Mouse (Mus musculus): ENCODE data around the gene Sh2d5. TPM values are rescaled to one million over a fixed set of nuclear protein-coding genes. Genes with fewer than 3 reads are reported as not detected.

The Sh2d5 gene
- 10 to 100 TPM; 27.6 to 31.0 TPM for total RNA-seq (2021)
- long read RNA-seq, experiment 1, transcript Sh2d5-202 (10 exons, 3,512 nt): major isoform, 8 of 22 reads
- long read RNA-seq, experiment 1, partial matches to known transcripts: 1 of 22 reads
- long read RNA-seq, experiment 1, other reads (novel, unspliced or antisense): 11 of 22 reads
- long read RNA-seq, experiment 2, transcript Sh2d5-202 (10 exons, 3,512 nt): major isoform, 5 of 20 reads
- long read RNA-seq, experiment 2, partial matches to known transcripts: 2 of 20 reads
- long read RNA-seq, experiment 2, other reads (novel, unspliced or antisense): 12 of 20 reads

DNA sequence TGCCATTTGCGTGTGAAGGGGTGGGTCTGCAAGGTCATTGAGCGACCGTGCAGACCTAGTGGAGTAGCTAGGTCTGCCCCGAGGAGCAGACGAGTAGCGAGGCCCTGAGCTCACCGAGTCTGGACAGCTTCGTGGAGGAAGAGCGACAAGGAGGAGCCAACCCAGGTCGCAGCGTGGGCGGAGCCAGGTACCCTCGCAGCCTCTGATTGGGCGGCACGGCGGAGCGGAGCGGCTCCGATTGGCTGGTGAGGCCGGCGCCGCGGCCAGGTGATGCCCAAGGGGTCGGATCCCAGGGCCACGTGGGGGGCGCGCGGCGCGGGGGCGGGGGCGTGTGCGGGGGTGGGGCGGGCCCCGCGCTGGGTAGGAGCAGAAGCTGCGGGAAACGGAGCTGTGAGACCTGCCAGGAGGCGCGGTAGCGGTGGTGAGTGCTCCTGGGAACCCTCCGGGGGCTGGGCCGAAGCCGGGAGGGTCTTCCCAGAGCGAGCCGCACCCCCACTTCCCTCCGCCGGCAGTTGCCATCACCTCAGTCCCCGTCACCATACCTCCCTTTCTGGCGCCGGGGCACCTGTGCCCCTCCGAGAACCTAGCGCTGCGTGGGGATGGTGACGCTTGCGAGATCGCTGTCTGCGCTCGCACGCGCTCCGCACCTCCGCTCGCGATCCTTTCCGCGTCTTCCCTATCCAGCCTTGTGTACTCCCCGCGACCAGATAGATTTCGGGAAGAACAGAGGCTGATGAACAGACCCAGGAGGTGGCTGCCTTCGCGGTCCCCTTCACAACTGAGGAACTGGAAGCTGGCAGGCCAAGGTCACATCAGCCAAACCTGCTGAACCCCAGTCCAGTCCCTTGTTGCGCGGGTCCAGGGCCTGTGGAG is at the start of gene Sh2d5, which contains the start of gene Kif17:
Sh2d5 (plus strand) TSS at position 316 of the 873 bp plus-strand sequence.
Kif17 (plus strand) TSS at position 348 of the 873 bp plus-strand sequence.
- peak; percentile 83 to 89 for DNase-seq (ENCODE audit: low spot score in 2 of 2)

GRCm38 (mm10) chr4:138200769-138201168 is 49.4 kb upstream of the Sh2d5 start:
- no peak for DNase-seq (ENCODE audit: low spot score in 2 of 2)

- no peak for DNase-seq (ENCODE audit: low spot score in 2 of 2)
Measured at GRCm38 (mm10) chr4:138201696-138202095, 48.5 kb upstream of the Sh2d5 start.

GRCm38 (mm10) chr4:138210116-138210515 is 40.1 kb upstream of the Sh2d5 start:
- no peak for DNase-seq (ENCODE audit: low spot score in 2 of 2)

DNA sequence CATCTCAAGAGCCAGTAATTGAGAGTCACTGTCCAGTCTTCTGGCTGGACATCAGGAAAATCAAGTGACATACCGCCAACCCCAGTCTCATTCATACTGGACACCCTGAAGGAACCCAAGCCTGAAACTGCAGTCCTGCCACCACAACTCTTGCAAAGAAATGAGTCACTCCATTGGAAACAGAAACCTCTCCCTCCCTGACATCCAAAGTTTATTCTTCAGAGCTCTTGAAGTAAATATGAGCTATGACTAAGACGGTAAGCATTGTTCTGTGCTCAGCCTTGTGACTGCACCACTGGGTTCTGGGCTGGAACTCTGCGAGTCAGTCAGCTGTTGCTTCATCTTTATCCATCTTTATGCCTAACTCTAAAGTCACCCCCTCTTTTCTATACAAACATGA is 36.3 kb upstream of the Sh2d5 start:
- no peak for DNase-seq (ENCODE audit: low spot score in 2 of 2)

DNA sequence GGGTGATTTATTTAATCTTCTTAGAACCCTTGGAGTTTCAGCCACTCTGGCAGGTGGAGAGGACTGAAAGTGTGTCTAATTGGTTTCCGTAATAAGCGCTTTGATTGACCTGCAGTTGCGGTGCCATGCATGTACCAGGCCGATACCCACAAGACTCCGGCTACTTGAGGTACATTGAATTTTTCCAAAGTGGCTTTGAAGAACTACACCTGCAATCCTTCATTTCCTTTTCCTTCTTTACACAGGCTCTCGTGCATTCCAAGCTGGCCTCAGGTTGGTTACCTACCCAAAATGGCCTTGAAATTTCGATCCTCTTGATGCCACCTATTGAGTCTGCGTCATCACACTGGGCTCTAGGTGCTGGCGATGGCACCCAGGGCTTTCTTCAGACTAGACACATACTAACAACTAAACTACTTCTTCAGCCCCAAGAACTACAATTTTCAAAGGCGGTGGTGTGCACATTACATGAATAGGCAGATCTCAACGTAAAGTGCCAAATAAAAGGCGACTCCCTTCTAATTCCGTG is 34.5 kb upstream of the Sh2d5 start:
- DNase-seq (ENCODE audit: low spot score in 2 of 2): no peak

- peak; percentile 75 to 76 for DNase-seq (ENCODE audit: low spot score in 2 of 2)
Measured at GRCm38 (mm10) chr4:138216200-138216890, 33.9 kb upstream of the Sh2d5 start, which contains the start of gene Hp1bp3. Hp1bp3 (plus strand) TSS chr4:138216296.

- peak; percentile 96 to 98 for DNase-seq (ENCODE audit: low spot score in 2 of 2)
Measured at GRCm38 (mm10) chr4:138216891-138217392, 33.3 kb upstream of the Sh2d5 start.

GRCm38 (mm10) chr4:138217441-138217840 is 32.8 kb upstream of the Sh2d5 start:
- DNase-seq (ENCODE audit: low spot score in 2 of 2): no peak

GRCm38 (mm10) chr4:138217951-138218685 is 32.1 kb upstream of the Sh2d5 start:
- no peak for DNase-seq (ENCODE audit: low spot score in 2 of 2)

- DNase-seq (ENCODE audit: low spot score in 2 of 2): no peak
Measured at GRCm38 (mm10) chr4:138219331-138219730, 30.9 kb upstream of the Sh2d5 start.

DNA sequence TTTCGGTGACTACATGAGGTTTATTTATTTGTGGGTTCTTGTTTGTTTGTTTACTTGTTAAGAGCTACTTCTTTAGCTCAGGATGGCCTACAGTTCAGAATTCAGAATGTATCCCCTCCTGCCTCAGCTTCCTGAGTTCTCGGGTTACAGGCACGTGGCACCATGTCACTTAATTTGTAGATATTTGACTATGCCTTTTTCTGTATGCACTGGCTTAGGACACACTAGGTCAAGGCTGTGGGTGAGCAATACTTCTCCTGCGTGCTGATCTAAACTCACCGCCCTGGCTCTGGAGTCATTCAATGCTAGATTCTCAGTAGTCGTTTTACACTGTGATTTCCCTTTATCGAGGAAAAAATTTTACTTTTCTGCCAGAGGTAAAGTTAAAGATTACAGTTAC is 29.4 kb upstream of the Sh2d5 start:
- no peak for DNase-seq (ENCODE audit: low spot score in 2 of 2)

DNA sequence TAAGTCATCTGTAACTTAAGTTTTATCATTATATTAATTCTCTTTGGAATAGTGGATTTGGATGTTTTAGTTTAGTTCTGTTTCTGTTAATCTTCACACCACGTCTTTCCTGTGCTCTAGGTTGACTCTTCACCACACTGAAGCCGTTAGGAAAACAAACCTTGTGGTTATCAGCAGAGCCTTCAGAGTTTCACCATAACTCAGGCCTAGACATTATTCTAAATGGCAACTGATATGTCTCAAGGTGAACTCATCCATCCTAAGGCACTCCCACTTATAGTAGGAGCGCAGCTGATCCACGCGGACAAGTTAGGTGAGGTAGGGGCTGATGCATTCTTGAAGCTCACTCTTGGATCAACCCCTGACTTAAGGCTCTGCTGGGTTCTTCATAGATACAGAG is 28.8 kb upstream of the Sh2d5 start:
- DNase-seq (ENCODE audit: low spot score in 2 of 2): no peak

DNA sequence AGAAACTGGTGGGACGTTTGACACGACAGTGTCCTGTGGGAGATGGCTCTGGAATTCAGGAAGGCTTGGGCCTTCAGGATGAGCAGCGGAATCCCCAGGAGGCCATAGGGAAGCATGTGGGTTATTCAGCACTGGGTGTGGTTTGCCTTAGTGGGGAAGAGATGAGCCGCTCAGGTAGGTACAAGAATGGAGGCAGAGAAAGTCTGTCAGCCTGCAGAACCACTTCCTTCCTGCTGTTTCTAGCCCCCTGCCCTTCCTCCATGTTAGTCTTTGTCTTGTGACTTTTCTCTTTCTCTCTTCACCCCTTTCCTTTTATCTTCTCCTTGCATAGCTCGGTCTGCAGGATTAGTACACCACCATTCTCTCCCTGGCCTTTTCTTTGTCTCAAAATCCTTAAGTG is 27.8 kb upstream of the Sh2d5 start:
- DNase-seq (ENCODE audit: low spot score in 2 of 2): no peak

DNA sequence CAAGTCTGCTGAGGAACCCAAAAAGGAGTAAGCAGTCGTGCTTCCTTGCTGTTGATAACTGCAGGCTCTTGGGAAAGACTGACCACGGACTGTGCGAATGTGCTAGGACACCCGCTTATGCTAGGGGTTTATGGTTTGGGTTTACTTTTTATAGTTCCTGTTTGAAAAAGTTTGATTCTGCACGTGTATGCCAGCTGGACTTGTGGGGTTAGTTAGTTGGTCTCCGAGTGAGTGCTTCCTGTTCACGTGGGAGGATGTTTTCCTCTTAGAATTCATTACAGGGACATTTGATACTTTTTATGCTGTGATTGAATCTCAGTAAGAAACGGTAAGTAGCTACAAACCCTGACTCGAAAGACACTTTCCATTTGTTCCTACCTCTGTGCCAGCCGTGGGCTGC is 26.6 kb upstream of the Sh2d5 start:
- no peak for DNase-seq (ENCODE audit: low spot score in 2 of 2)

- DNase-seq (ENCODE audit: low spot score in 2 of 2): peak; percentile 62 to 70
Measured at GRCm38 (mm10) chr4:138246756-138247665, 3.2 kb upstream of the Sh2d5 start.

GRCm38 (mm10) chr4:138251819-138252218 is 1.6 kb downstream of the Sh2d5 start:
- no peak for DNase-seq (ENCODE audit: low spot score in 2 of 2)

DNA sequence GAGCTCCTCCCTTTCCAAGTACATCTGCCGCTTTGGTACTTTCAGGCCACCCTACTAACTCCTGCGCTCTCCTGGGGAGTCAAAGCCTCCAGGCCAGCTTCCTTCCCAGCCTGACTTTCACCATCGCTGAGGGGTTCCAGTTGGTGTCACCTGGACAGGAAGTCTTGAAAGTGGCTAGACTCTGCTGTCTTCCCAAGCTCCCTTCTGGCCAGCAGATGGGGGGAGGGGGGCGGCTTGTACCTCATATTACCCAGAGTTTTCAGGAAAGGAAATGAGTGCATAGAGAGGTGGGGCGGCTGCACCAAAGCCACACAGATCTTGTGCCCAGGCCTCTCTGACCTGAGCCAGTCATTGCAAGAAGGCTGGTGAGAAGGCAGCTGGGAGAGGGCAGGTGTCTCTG is 2.0 kb downstream of the Sh2d5 start:
- DNase-seq (ENCODE audit: low spot score in 2 of 2): no peak

- no peak for DNase-seq (ENCODE audit: low spot score in 2 of 2)
Measured at GRCm38 (mm10) chr4:138257116-138257687, 7.0 kb downstream of the Sh2d5 start.
